Mouse (Mus musculus) left cerebral cortex, postnatal 36 days (tissue): Measurements from ENCODE around the gene Rbms2. TPM values are rescaled to one million over a fixed set of nuclear protein-coding genes. Genes with fewer than 3 reads are reported as not detected.
"Not testable (repeated sequence)": the region's sequence is repeated elsewhere in the genome, so short reads cannot be mapped to it uniquely, and the experiment has no call there.

Experiments
- DNase-seq, 2 experiments: peaks; one replicate each; pipeline ENCODE4 v3.0.0; 2021 to 2022; ENCODE audit warnings: low spot score in 2 of 2, mixed read lengths in 1 of 2
- intact Hi-C: fragments of 180-260 bp; cut with DNase I; formaldehyde crosslinking; loops from one replicate; pipeline ENCODE4 v1.15.1; 2025
- total RNA-seq, 2 experiments: library from RNA; stranded (reverse); gene quantifications; 2 replicates each; pipeline ENCODE4 v1.2.3; 2021

Rbms2 gene
- 10 to 100 TPM; 12.1 to 15.6 TPM for total RNA-seq

GRCm38 (mm10) chr10:128179989-128180388, at the start of gene Rbms2:
Gene Rbms2 (minus strand): TSS chr10:128180297.
- intact Hi-C loops, result loop anchor here (5.0 to 10.0 kb wide), 2 partner anchors 83 to 155 kb away; no protein-coding TSS in a partner anchor
- DNase-seq, result no peak

GRCm38 (mm10) chr10:128228009-128228408, 47.9 kb upstream of the Rbms2 start:
- intact Hi-C loops, result no loop called here
- DNase-seq, result no peak

- intact Hi-C loops, result no loop called here
- DNase-seq, result no peak
These were observed 47.5 kb upstream of the Rbms2 start for GRCm38 (mm10) chr10:128227592-128227991.

GRCm38 (mm10) chr10:128225538-128225937, 45.4 kb upstream of the Rbms2 start, which contains the start of gene Mip:
Gene Mip (plus strand): TSS chr10:128225838.
- DNase-seq, result no peak
- intact Hi-C loops, result no loop called here

- intact Hi-C loops, result no loop called here
- no peak for DNase-seq
These were observed 45.0 kb upstream of the Rbms2 start for GRCm38 (mm10) chr10:128225064-128225463.

GRCm38 (mm10) chr10:128221533-128222286, 41.6 kb upstream of the Rbms2 start:
- no peak for DNase-seq
- intact Hi-C loops, result no loop called here

GRCm38 (mm10) chr10:128218387-128219117, 38.5 kb upstream of the Rbms2 start:
- DNase-seq, result no peak
- intact Hi-C loops, result loop anchor here (10.0 kb wide), 1 partner anchor 236 kb away; the partner anchor contains the start of gene Smarcc2

- DNase-seq, result no peak
- intact Hi-C loops, result loop anchor here (10.0 kb wide), 1 partner anchor 240 kb away; the partner anchor contains the start of gene Smarcc2
These were observed 34.9 kb upstream of the Rbms2 start for GRCm38 (mm10) chr10:128214981-128215380.

GRCm38 (mm10) chr10:128214112-128214511, 34.0 kb upstream of the Rbms2 start:
- not testable (repeated sequence) for DNase-seq
- intact Hi-C loops, result loop anchor here (10.0 kb wide), 1 partner anchor 241 kb away; the partner anchor contains the start of gene Smarcc2

GRCm38 (mm10) chr10:128212871-128213323, 32.8 kb upstream of the Rbms2 start:
- intact Hi-C loops, result loop anchor here (1.0 to 10.0 kb wide), 3 partner anchors 19 to 242 kb away; partner anchors contain the start of genes Smarcc2 and Timeless
- DNase-seq, result peak in 1 of 2 experiments; percentile 48

GRCm38 (mm10) chr10:128212148-128212547, 32.1 kb upstream of the Rbms2 start:
- no peak for DNase-seq
- intact Hi-C loops, result loop anchor here (2.0 to 10.0 kb wide), 2 partner anchors 73 to 243 kb away; partner anchors contain the start of gene Smarcc2

- DNase-seq, result peak; percentile 87 to 89
- intact Hi-C loops, result loop anchor here (2.0 to 10.0 kb wide), 2 partner anchors 73 to 243 kb away; partner anchors contain the start of gene Smarcc2
These were observed 31.5 kb upstream of the Rbms2 start, which contains the start of gene Spryd4 for GRCm38 (mm10) chr10:128211390-128212108. Gene Spryd4 (minus strand): TSS chr10:128211807.

GRCm38 (mm10) chr10:128210954-128211353, 30.9 kb upstream of the Rbms2 start:
- intact Hi-C loops, result loop anchor here (10.0 kb wide), 1 partner anchor 244 kb away; the partner anchor contains the start of gene Smarcc2
- peak in 1 of 2 experiments; percentile 18 for DNase-seq

GRCm38 (mm10) chr10:128210131-128210530, 30.0 kb upstream of the Rbms2 start:
- intact Hi-C loops, result loop anchor here (10.0 kb wide), 1 partner anchor 245 kb away; the partner anchor contains the start of gene Smarcc2

GRCm38 (mm10) chr10:128209311-128210009, 29.4 kb upstream of the Rbms2 start:
- DNase-seq, result no peak
- intact Hi-C loops, result loop anchor here (10.0 kb wide), 1 partner anchor 245 kb away; the partner anchor contains the start of gene Smarcc2

More at GRCm38 (mm10) chr10:128210131-128210530, 30.0 kb upstream of the Rbms2 start:
- DNase-seq, result no peak

- intact Hi-C loops, result no loop called here
- DNase-seq, result no peak
These were observed 28.2 kb upstream of the Rbms2 start for GRCm38 (mm10) chr10:128208326-128208725.

- no peak for DNase-seq
- intact Hi-C loops, result no loop called here
These were observed 24.8 kb upstream of the Rbms2 start for GRCm38 (mm10) chr10:128204941-128205340.

GRCm38 (mm10) chr10:128201856-128202255, 21.8 kb upstream of the Rbms2 start:
- DNase-seq, result no peak

More at GRCm38 (mm10) chr10:128201856-128202255, 21.8 kb upstream of the Rbms2 start:
- intact Hi-C loops, result no loop called here
